Mouse (Mus musculus): Measurements from ENCODE around the gene Zfp628.

DNA sequence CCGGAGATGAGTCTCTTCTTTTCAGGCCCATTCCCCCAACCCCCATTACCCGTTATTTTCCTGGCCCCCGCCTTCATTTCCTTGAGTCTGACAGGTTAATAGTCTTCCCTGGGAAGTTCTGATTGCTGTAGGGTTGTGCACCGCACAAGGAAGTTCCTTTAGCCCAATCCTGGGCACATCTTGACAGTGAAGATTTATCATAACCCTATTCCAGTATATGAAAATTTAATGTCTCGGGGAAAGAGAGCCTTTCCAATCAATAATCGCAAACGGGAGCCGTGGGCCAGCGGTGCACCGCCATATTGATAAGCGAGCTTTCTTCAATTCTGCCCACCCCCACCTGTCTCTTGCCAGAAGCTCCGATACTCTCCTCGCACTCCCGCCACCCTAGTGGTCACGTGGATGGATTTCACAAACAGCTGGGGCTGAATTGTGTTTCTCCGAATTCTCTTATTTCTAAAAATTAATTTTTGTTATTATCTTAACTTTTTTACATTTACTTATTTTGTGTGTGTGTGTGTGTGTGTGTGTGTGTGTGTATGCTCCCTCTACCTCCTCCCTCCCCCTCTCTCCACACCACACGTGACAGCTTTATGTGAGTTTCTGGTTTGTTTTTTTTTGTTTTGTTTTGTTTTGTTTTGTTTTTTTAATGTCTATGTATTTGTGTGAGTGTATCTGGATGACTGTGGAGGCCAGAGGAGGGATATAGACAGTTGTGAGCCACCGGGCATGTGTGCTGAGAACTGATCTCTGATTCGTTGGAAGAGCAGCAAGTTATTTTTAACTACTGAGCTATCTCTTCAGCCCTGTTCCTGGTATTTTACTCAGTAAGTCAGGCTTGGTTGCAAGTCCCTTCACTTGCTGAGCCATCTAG is 15.1 kb upstream of the Zfp628 start:
- TF ChIP-seq CTCF (IDR thresholded peaks at IDR 0.05; ENCODE audit: extremely low read depth, insufficient read depth, low read length) (no peak), POLR2A (IDR thresholded peaks at IDR 0.05; ENCODE audit: extremely low read depth, insufficient read depth, low read length) (no peak)

Data from cortical plate, adult 2 months (tissue).